Mouse (Mus musculus) heart, embryonic 10.5 days (tissue): Measurements from ENCODE around the gene Col12a1. TPM values are rescaled to one million over a fixed set of nuclear protein-coding genes. Genes with fewer than 3 reads are reported as not detected.

Experiments
- DNase-seq: peaks from one replicate; pipeline ENCODE4 v3.0.0-alpha.2; 2017; ENCODE audit warnings: low spot score
- H3K27ac ChIP-seq: fragments of 300-500 bp; sonication (generic); 2 replicates; pipeline ENCODE4 v1.5.1; 2016; ENCODE audit warnings: mild to moderate bottlenecking
- H3K27me3 ChIP-seq: fragments of 300-500 bp; sonication (generic); 2 replicates; pipeline ENCODE4 v1.6.1; 2016; ENCODE audit warnings: mild to moderate bottlenecking; ENCODE audit not compliant: poor library complexity, insufficient read depth, severe bottlenecking
- H3K36me3 ChIP-seq: fragments of 300-500 bp; sonication (generic); 2 replicates; pipeline ENCODE4 v1.6.1; 2016; ENCODE audit warnings: mild to moderate bottlenecking, moderate library complexity
- H3K4me1 ChIP-seq: fragments of 300-500 bp; sonication (generic); 2 replicates; pipeline ENCODE4 v1.6.1; 2016; ENCODE audit warnings: mild to moderate bottlenecking
- H3K4me3 ChIP-seq: fragments of 300-500 bp; sonication (generic); 2 replicates; pipeline ENCODE4 v1.5.1; 2016; ENCODE audit warnings: mild to moderate bottlenecking, moderate library complexity
- H3K9me3 ChIP-seq: fragments of 300-500 bp; sonication (generic); 2 replicates; pipeline ENCODE4 v1.6.1; 2016; ENCODE audit warnings: mild to moderate bottlenecking, moderate library complexity
- WGBS: fragments of 180-500 bp; shearing (Covaris S2); methylation state at CpG from one replicate; pipeline ENCODE4 v1.1.7; 2016; 5-methylcytosine and 5-hydroxymethylcytosine counted together
- polyA plus RNA-seq: library from polyadenylated mRNA; unstranded; fragments of >200 nt; fragmentation: Nextera tagmentation; extraction: Ambion mirVana; gene quantifications from 2 replicates; pipeline ENCODE4 v1.2.1, GENCODE M21; 2016

The Col12a1 gene
- polyA plus RNA-seq, result 8.3 and 11.1 TPM in 2 replicates

GRCm38 (mm10) chr9:79718481-79719370 is at the start of gene Col12a1:
Col12a1 (minus strand) TSS chr9:79718831.
- peaks cover 39% of the 10 kb centered on the region for H3K27me3 ChIP-seq
- under 1% methylated on average over 64 of the region's 64 CpGs for WGBS
- peaks cover 49% of the 10 kb centered on the region for H3K4me1 ChIP-seq
- peak; percentile 82 for DNase-seq
- H3K36me3 ChIP-seq, result no peaks in the 10 kb centered on the region
- peak within 1 kb of the TSS; percentile 86 for H3K27ac ChIP-seq
- peaks cover 4% of the 10 kb centered on the region; the same call in 1 of the 2 replicates for H3K9me3 ChIP-seq
- H3K4me3 ChIP-seq, result peak within 1 kb of the TSS; percentile 75

GRCm38 (mm10) chr9:79766991-79767545 is 48.4 kb upstream of the Col12a1 start:
- Histone ChIP-seq H3K4me3 (no peak overlapping the region), H3K9me3 (no peaks in the 10 kb centered on the region), H3K27ac (no peak overlapping the region), H3K36me3 (0 out of 2 replicates have a peak, but pooled peaks cover 3% of the 10 kb centered on the region), H3K4me1 (no peaks in the 10 kb centered on the region), H3K27me3 (no peaks in the 10 kb centered on the region)
- no peak for DNase-seq
- 87% methylated on average over 5 of the region's 5 CpGs for WGBS

- no peaks in the 10 kb centered on the region for H3K9me3 ChIP-seq
- H3K27ac ChIP-seq, result no peak overlapping the region
- 86% methylated on average over 4 of the region's 4 CpGs for WGBS
- H3K36me3 ChIP-seq, result 0 out of 2 replicates have a peak, but pooled peaks cover 3% of the 10 kb centered on the region
- H3K4me3 ChIP-seq, result no peak overlapping the region
- no peaks in the 10 kb centered on the region for H3K27me3 ChIP-seq
- no peak for DNase-seq
- 0 out of 2 replicates have a peak, but pooled peaks cover 1% of the 10 kb centered on the region for H3K4me1 ChIP-seq
Observed at GRCm38 (mm10) chr9:79765329-79765728, 46.7 kb upstream of the Col12a1 start.

GRCm38 (mm10) chr9:79762519-79762918 is 43.9 kb upstream of the Col12a1 start:
- Histone ChIP-seq H3K4me1 (peaks cover 17% of the 10 kb centered on the region; the same call in 1 of the 2 replicates), H3K36me3 (peaks cover 5% of the 10 kb centered on the region; the same call in 1 of the 2 replicates), H3K4me3 (no peak overlapping the region), H3K27me3 (no peaks in the 10 kb centered on the region), H3K27ac (no peak overlapping the region), H3K9me3 (no peaks in the 10 kb centered on the region)
- no peak for DNase-seq
- 80% methylated on average over 6 of the region's 6 CpGs for WGBS

- peaks cover 28% of the 10 kb centered on the region for H3K36me3 ChIP-seq
- H3K4me1 ChIP-seq, result peaks cover 17% of the 10 kb centered on the region; the same call in 1 of the 2 replicates
- peak overlapping the region; percentile 82 for H3K4me3 ChIP-seq
- WGBS, result 7% methylated on average over 14 of the region's 14 CpGs
- DNase-seq, result no peak
- H3K27ac ChIP-seq, result peak overlapping the region; percentile 93
- no peaks in the 10 kb centered on the region for H3K9me3 ChIP-seq
- no peaks in the 10 kb centered on the region for H3K27me3 ChIP-seq
Observed at GRCm38 (mm10) chr9:79760076-79760475, 41.4 kb upstream of the Col12a1 start.

GRCm38 (mm10) chr9:79759385-79760005 is 40.9 kb upstream of the Col12a1 start, which contains the start of gene Cox7a2:
Cox7a2 (minus strand) TSS chr9:79759878.
- under 1% methylated on average over 49 of the region's 49 CpGs for WGBS
- H3K4me3 ChIP-seq, result peak within 1 kb of the TSS; percentile 82
- H3K36me3 ChIP-seq, result peaks cover 32% of the 10 kb centered on the region
- H3K4me1 ChIP-seq, result peaks cover 17% of the 10 kb centered on the region; the same call in 1 of the 2 replicates
- no peaks in the 10 kb centered on the region for H3K9me3 ChIP-seq
- DNase-seq, result peak; percentile 98
- no peaks in the 10 kb centered on the region for H3K27me3 ChIP-seq
- H3K27ac ChIP-seq, result peak within 1 kb of the TSS; percentile 93

- H3K4me3 ChIP-seq, result no peak overlapping the region
- H3K27ac ChIP-seq, result no peak overlapping the region
- H3K9me3 ChIP-seq, result no peaks in the 10 kb centered on the region
- DNase-seq, result no peak
- 94% methylated on average over 4 of the region's 4 CpGs for WGBS
- H3K27me3 ChIP-seq, result no peaks in the 10 kb centered on the region
- H3K4me1 ChIP-seq, result peaks cover 16% of the 10 kb centered on the region; the same call in 1 of the 2 replicates
- peaks cover 54% of the 10 kb centered on the region for H3K36me3 ChIP-seq
Observed at GRCm38 (mm10) chr9:79755311-79755710, 36.7 kb upstream of the Col12a1 start.

GRCm38 (mm10) chr9:79751846-79752245 is 33.2 kb upstream of the Col12a1 start:
- H3K27me3 ChIP-seq, result no peaks in the 10 kb centered on the region
- no peak overlapping the region for H3K4me3 ChIP-seq
- H3K4me1 ChIP-seq, result no peaks in the 10 kb centered on the region
- no peak for DNase-seq
- H3K27ac ChIP-seq, result no peak overlapping the region
- no peaks in the 10 kb centered on the region for H3K9me3 ChIP-seq
- WGBS, result 87% methylated on average over 8 of the region's 8 CpGs
- H3K36me3 ChIP-seq, result peaks cover 42% of the 10 kb centered on the region

- no peak for DNase-seq
- H3K4me3 ChIP-seq, result no peak overlapping the region
- WGBS, result 55% methylated on average over 7 of the region's 7 CpGs
Observed at GRCm38 (mm10) chr9:79750709-79751108, 32.1 kb upstream of the Col12a1 start.

GRCm38 (mm10) chr9:79745036-79745435 is 26.4 kb upstream of the Col12a1 start:
- WGBS, result 65% methylated on average over 4 of the region's 4 CpGs
- Histone ChIP-seq H3K9me3 (no peaks in the 10 kb centered on the region), H3K4me3 (no peak overlapping the region), H3K36me3 (no peaks in the 10 kb centered on the region), H3K4me1 (no peaks in the 10 kb centered on the region), H3K27ac (no peak overlapping the region), H3K27me3 (no peaks in the 10 kb centered on the region)
- no peak for DNase-seq

More at GRCm38 (mm10) chr9:79750709-79751108, 32.1 kb upstream of the Col12a1 start:
- peaks cover 32% of the 10 kb centered on the region for H3K36me3 ChIP-seq
- no peaks in the 10 kb centered on the region for H3K9me3 ChIP-seq
- no peak overlapping the region for H3K27ac ChIP-seq
- no peaks in the 10 kb centered on the region for H3K4me1 ChIP-seq
- no peaks in the 10 kb centered on the region for H3K27me3 ChIP-seq

- Histone ChIP-seq H3K36me3 (no peaks in the 10 kb centered on the region), H3K27me3 (no peaks in the 10 kb centered on the region), H3K4me1 (no peaks in the 10 kb centered on the region), H3K4me3 (no peak overlapping the region), H3K27ac (no peak overlapping the region), H3K9me3 (no peaks in the 10 kb centered on the region)
- WGBS, result 85% methylated on average over 6 of the region's 6 CpGs
- DNase-seq, result no peak
Observed at GRCm38 (mm10) chr9:79735608-79736007, 17.0 kb upstream of the Col12a1 start.

GRCm38 (mm10) chr9:79730301-79730700 is 11.7 kb upstream of the Col12a1 start:
- Histone ChIP-seq H3K36me3 (no peaks in the 10 kb centered on the region), H3K27me3 (no peaks in the 10 kb centered on the region), H3K4me1 (no peaks in the 10 kb centered on the region), H3K27ac (no peak overlapping the region), H3K4me3 (no peak overlapping the region), H3K9me3 (no peaks in the 10 kb centered on the region)
- WGBS, result 77% methylated on average over 5 of the region's 5 CpGs
- DNase-seq, result no peak
